In the genomic region with DNA sequence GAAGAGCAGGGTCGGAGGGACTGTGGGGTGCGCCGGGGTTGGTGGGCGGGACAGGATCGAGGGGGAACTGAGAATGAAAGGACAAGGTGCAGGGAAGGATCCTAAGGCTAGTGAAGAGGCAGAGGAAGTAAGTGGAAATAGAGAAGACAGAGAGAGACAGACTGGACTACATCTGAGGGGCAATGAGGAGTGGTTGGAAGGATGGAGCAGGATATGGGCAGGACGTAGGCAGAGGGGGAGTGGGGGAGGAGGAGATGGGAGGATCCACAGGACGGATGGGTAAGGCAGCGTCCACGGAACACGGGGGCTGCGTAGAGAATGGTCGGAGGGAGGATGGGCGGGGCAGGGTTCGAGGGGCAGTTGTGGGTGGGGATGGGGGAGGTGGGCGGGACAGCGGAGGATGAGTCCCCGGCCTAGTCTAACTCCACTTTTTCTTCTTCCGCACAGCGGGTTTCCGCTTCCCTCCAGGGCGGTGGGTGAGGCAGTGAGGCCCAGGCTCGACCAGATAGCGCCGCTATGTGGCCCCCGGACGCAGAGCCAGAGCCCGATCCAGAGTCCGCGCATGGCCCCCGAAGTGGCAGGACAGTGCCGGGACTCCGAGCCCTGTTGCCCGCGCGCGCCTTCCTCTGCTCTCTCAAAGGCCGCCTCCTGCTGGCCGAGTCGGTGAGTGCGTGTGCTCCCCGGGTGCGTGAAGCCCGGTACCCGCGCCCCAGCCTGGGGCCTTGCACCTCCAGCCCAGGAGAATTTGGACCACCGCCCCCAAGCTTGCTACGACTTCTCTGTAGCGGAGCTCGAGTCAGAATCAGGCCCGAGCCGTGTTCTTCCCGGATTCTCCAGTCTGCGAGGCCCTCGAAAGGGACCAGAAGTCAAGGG, we compare ENCODE assay signal across 8 mouse cellular contexts. TPM values are rescaled to one million over a fixed set of nuclear protein-coding genes. Genes with fewer than 3 reads are reported as not detected.
DNase-seq lines count a peak whose midpoint lies in the region; ATAC-seq and TF ChIP-seq lines count a peak whose summit lies in the region.

No protein-coding gene starts in this region.

- intact Hi-C loops in left cerebral cortex, adult 2 months (cut with DNase I) = loop anchor here (2.0 to 5.0 kb wide), 6 partner anchors 28 to 243 kb away; partner anchors contain the start of genes Cklf, Dync1li2 and Terb1

- H3K4me2 ChIP-seq in hindbrain, postnatal 0 days (ENCODE audit: low read depth, low read length) = peak overlapping the region; percentile 92

- peak; percentile 54 for DNase-seq in WW6 (ENCODE audit: low read depth, low spot score)
- DNase-seq in cerebellum, postnatal 4 days (ENCODE audit: low spot score in 2 of 2) = peak; percentile 48 to 76
- DNase-seq in gastrocnemius, adult 8-10 months (ENCODE audit: low spot score in 2 of 2) = peak; percentile 44 to 63
- DNase-seq in hindbrain, postnatal 0 days (ENCODE audit: low spot score) = peak; percentile 78
- DNase-seq in left cerebral cortex, adult 2 months (ENCODE audit: extremely low spot score in 1 of 2, low spot score in 2 of 2) = peak; percentile 63 to 65
- DNase-seq in right cerebral cortex, adult 2 months (ENCODE audit: low spot score in 2 of 2) = peak; percentile 53 to 59
- DNase-seq in urinary bladder, postnatal 14 days (ENCODE audit: low spot score) = peak; percentile 79

- peak overlapping the region; percentile 60 for H3K4me3 ChIP-seq in hindbrain, postnatal 0 days (ENCODE audit: low read length)
- H3K4me3 ChIP-seq in left cerebral cortex, adult 2 months = peak overlapping the region; percentile 62

- no peaks in the 10 kb centered on the region for H3K4me1 ChIP-seq in hindbrain, postnatal 0 days (ENCODE audit: insufficient read depth, low read length)

- WGBS in hindbrain, postnatal 0 days = under 1% methylated on average over 48 of the region's 54 CpGs

- no peaks in the 10 kb centered on the region for H3K36me3 ChIP-seq in hindbrain, postnatal 0 days (ENCODE audit: insufficient read depth, low read length)

- H3K9me3 ChIP-seq in hindbrain, postnatal 0 days (ENCODE audit: low read length) = no peaks in the 10 kb centered on the region

- H3K27ac ChIP-seq in hindbrain, postnatal 0 days = peak overlapping the region; percentile 79
- peak overlapping the region; percentile 75 for H3K27ac ChIP-seq in left cerebral cortex, adult 2 months

- H3K9ac ChIP-seq in hindbrain, postnatal 0 days (replicated peaks; ENCODE audit: low read length) = peak overlapping the region; percentile 70

- ATAC-seq in hindbrain, postnatal 0 days = peak; percentile 82
- peak; percentile 61 for ATAC-seq in megakaryocyte, adult 5-6 weeks (ENCODE audit: poor library complexity, severe bottlenecking)

- H3K27me3 ChIP-seq in hindbrain, postnatal 0 days (ENCODE audit: insufficient read depth, low read length) = no peaks in the 10 kb centered on the region

- TF ChIP-seq CTCF in hindbrain, postnatal 0 days (IDR thresholded peaks at IDR 0.05; ENCODE audit: low read depth) = peak; percentile 74
- peak; percentile 72 for TF ChIP-seq CTCF in left cerebral cortex, adult 2 months (IDR thresholded peaks at IDR 0.05)

RNA-seq across cellular contexts. Expression of gene Cmtm3, which starts 1.3 kb away (rescaled TPM):
- total RNA-seq in gastrocnemius, adult 8-10 months (2022) = 1 to 10 TPM; 1.9 to 5.0 (median 3.0) TPM
- total RNA-seq in hindbrain, postnatal 0 days (2014; rRNA removed) = 23.1 and 27.2 TPM in 2 replicates
- 41.9 and 42.6 TPM in 2 replicates for polyA plus RNA-seq in hindbrain, postnatal 0 days (2015; fragmentation: Nextera tagmentation; extraction: Ambion mirVana)
- 10 to 100 TPM; 11.9 to 12.8 TPM for total RNA-seq in left cerebral cortex, adult 2 months (2021)
- total RNA-seq in megakaryocyte, adult 5-6 weeks (2015) = 84.1 and 85.6 TPM in 2 replicates
- 48.5 and 50.4 TPM in 2 replicates for total RNA-seq in megakaryocyte, adult 5-6 weeks (2017)

RNA-seq across cellular contexts. Expression of gene Cmtm2b, which starts 18.4 kb away (rescaled TPM):
- not detected for total RNA-seq in gastrocnemius, adult 8-10 months (2022)
- total RNA-seq in hindbrain, postnatal 0 days (2014; rRNA removed) = not detected in 2 replicates
- not detected in 2 replicates for polyA plus RNA-seq in hindbrain, postnatal 0 days (2015; fragmentation: Nextera tagmentation; extraction: Ambion mirVana)
- total RNA-seq in left cerebral cortex, adult 2 months (2021) = not detected
- total RNA-seq in megakaryocyte, adult 5-6 weeks (2015) = not detected in 2 replicates
- total RNA-seq in megakaryocyte, adult 5-6 weeks (2017) = not detected in 2 replicates

RNA-seq across cellular contexts. Expression of gene Gm11020, which starts 19.1 kb away (rescaled TPM):
- total RNA-seq in gastrocnemius, adult 8-10 months (2022) = not detected
- total RNA-seq in hindbrain, postnatal 0 days (2014; rRNA removed) = not detected in 2 replicates
- not detected in 2 replicates for polyA plus RNA-seq in hindbrain, postnatal 0 days (2015; fragmentation: Nextera tagmentation; extraction: Ambion mirVana)
- total RNA-seq in left cerebral cortex, adult 2 months (2021) = not detected
- not detected in 2 replicates for total RNA-seq in megakaryocyte, adult 5-6 weeks (2015)
- total RNA-seq in megakaryocyte, adult 5-6 weeks (2017) = not detected in 2 replicates

RNA-seq across cellular contexts. Expression of gene Cmtm1, which starts 30.5 kb away (rescaled TPM):
- total RNA-seq in gastrocnemius, adult 8-10 months (2022) = not detected
- not detected in 2 replicates for total RNA-seq in hindbrain, postnatal 0 days (2014; rRNA removed)
- polyA plus RNA-seq in hindbrain, postnatal 0 days (2015; fragmentation: Nextera tagmentation; extraction: Ambion mirVana) = not detected in 2 replicates
- not detected for total RNA-seq in left cerebral cortex, adult 2 months (2021)
- not detected in 2 replicates for total RNA-seq in megakaryocyte, adult 5-6 weeks (2015)
- not detected in 2 replicates for total RNA-seq in megakaryocyte, adult 5-6 weeks (2017)

RNA-seq across cellular contexts. Expression of gene Gm45711, which starts 30.6 kb away (rescaled TPM):
- not detected for total RNA-seq in gastrocnemius, adult 8-10 months (2022)
- not detected in 2 replicates for total RNA-seq in hindbrain, postnatal 0 days (2014; rRNA removed)
- not detected in 2 replicates for polyA plus RNA-seq in hindbrain, postnatal 0 days (2015; fragmentation: Nextera tagmentation; extraction: Ambion mirVana)
- total RNA-seq in left cerebral cortex, adult 2 months (2021) = not detected
- total RNA-seq in megakaryocyte, adult 5-6 weeks (2015) = not detected in 2 replicates
- not detected in 2 replicates for total RNA-seq in megakaryocyte, adult 5-6 weeks (2017)

Comparison
In these comparisons a context has a peak if more than half of its experiments do, and no peak if none do; other contexts are left out.
1. Peak in every context shown above with its lines: DNase-seq, ATAC-seq, H3K4me3 ChIP-seq and H3K27ac ChIP-seq.